Mouse (Mus musculus): ENCODE results near the gene Fgf22.

The Fgf22 gene

GRCm38 (mm10) chr10:79789581-79789980 lies 34.7 kb downstream of the Fgf22 start:
- no peak for DNase-seq (ENCODE audit: inconsistent age in 2 of 2, low spot score in 1 of 2)

GRCm38 (mm10) chr10:79790861-79791260 lies 36.0 kb downstream of the Fgf22 start, which contains the start of gene Prss57:
Prss57 (minus strand) TSS chr10:79790961.
- DNase-seq (ENCODE audit: inconsistent age in 2 of 2, low spot score in 1 of 2): no peak

- DNase-seq (ENCODE audit: inconsistent age in 2 of 2, low spot score in 1 of 2): no peak
Measured at GRCm38 (mm10) chr10:79792339-79793040, 37.6 kb downstream of the Fgf22 start.

GRCm38 (mm10) chr10:79793051-79793737 lies 38.3 kb downstream of the Fgf22 start, which contains the start of gene Palm:
Palm (plus strand) TSS chr10:79793572.
- DNase-seq (ENCODE audit: inconsistent age in 2 of 2, low spot score in 1 of 2): peak; percentile 85 to 94

- peak in 1 of 2 experiments; percentile 80 for DNase-seq (ENCODE audit: inconsistent age in 2 of 2, low spot score in 1 of 2)
Measured at GRCm38 (mm10) chr10:79793738-79794490, 39.0 kb downstream of the Fgf22 start.

GRCm38 (mm10) chr10:79794491-79794931 lies 39.6 kb downstream of the Fgf22 start:
- DNase-seq (ENCODE audit: inconsistent age in 2 of 2, low spot score in 1 of 2): peak; percentile 80 to 87

GRCm38 (mm10) chr10:79795905-79796304 lies 41.0 kb downstream of the Fgf22 start:
- DNase-seq (ENCODE audit: inconsistent age in 2 of 2, low spot score in 1 of 2): no peak

GRCm38 (mm10) chr10:79797326-79797725 lies 42.5 kb downstream of the Fgf22 start:
- DNase-seq (ENCODE audit: inconsistent age in 2 of 2, low spot score in 1 of 2): peak in 1 of 2 experiments; percentile 51

- DNase-seq (ENCODE audit: inconsistent age in 2 of 2, low spot score in 1 of 2): no peak
Measured at GRCm38 (mm10) chr10:79798289-79798928, 43.5 kb downstream of the Fgf22 start.

GRCm38 (mm10) chr10:79800508-79800907 lies 45.6 kb downstream of the Fgf22 start:
- no peak for DNase-seq (ENCODE audit: inconsistent age in 2 of 2, low spot score in 1 of 2)

- DNase-seq (ENCODE audit: inconsistent age in 2 of 2, low spot score in 1 of 2): no peak
Measured at GRCm38 (mm10) chr10:79801837-79802236, 47.0 kb downstream of the Fgf22 start.

GRCm38 (mm10) chr10:79802331-79802971 lies 47.6 kb downstream of the Fgf22 start:
- peak; percentile 91 to 96 for DNase-seq (ENCODE audit: inconsistent age in 2 of 2, low spot score in 1 of 2)

- peak; percentile 64 to 74 for DNase-seq (ENCODE audit: inconsistent age in 2 of 2, low spot score in 1 of 2)
Measured at GRCm38 (mm10) chr10:79803716-79804323, 48.9 kb downstream of the Fgf22 start.

- DNase-seq (ENCODE audit: inconsistent age in 2 of 2, low spot score in 1 of 2): peak; percentile 76 to 80
Measured at GRCm38 (mm10) chr10:79805636-79806035, 50.8 kb downstream of the Fgf22 start.

GRCm38 (mm10) chr10:79806331-79806730 lies 51.5 kb downstream of the Fgf22 start:
- DNase-seq (ENCODE audit: inconsistent age in 2 of 2, low spot score in 1 of 2): no peak

- peak in 1 of 2 experiments; percentile 46 for DNase-seq (ENCODE audit: inconsistent age in 2 of 2, low spot score in 1 of 2)
Measured at GRCm38 (mm10) chr10:79806972-79807371, 52.1 kb downstream of the Fgf22 start.

GRCm38 (mm10) chr10:79807826-79808225 lies 53.0 kb downstream of the Fgf22 start:
- DNase-seq (ENCODE audit: inconsistent age in 2 of 2, low spot score in 1 of 2): peak in 1 of 2 experiments; percentile 70

Data from adrenal gland, adult (tissue).